Mouse (Mus musculus): ENCODE measurements at regions not wholly inside any gene's neighbourhood (a gene's known extent, or its start where the extent isn't known, plus 50 kb on each side); places are given as distances from the start of the nearest gene placed in this dataset.
A peak's percentile ranks its signal among the peaks of the same experiment; 100 is the strongest.

GRCm38 (mm10) chr6:116980349-116980995 is 187.9 kb upstream of the Cxcl12 start:
- DNase-seq (ENCODE audit: low spot score) (peak; percentile 27), ATAC-seq (ENCODE audit: low FRiP score) (no peak)
- no peak overlapping the region; the same call in 1 of the 2 replicates for H3K4me2 ChIP-seq (replicated peaks; ENCODE audit: low read depth, low read length)
- H3K27me3 ChIP-seq (ENCODE audit: control insufficient read depth, insufficient read depth, low read length): no peaks in the 10 kb centered on the region
- no peak overlapping the region for H3K9ac ChIP-seq (ENCODE audit: low read depth, low read length)
- H3K9me3 ChIP-seq (ENCODE audit: control insufficient read depth, low read length): no peaks in the 10 kb centered on the region
- no peak overlapping the region for H3K4me3 ChIP-seq (ENCODE audit: low read depth, low read length)
- H3K36me3 ChIP-seq (ENCODE audit: control insufficient read depth, insufficient read depth, low read length): no peaks in the 10 kb centered on the region
- peak overlapping the region; percentile 10; the same call in 1 of the 2 replicates for H3K27ac ChIP-seq (ENCODE audit: low read depth, low read length)
- no peaks in the 10 kb centered on the region for H3K4me1 ChIP-seq (replicated peaks; ENCODE audit: control insufficient read depth, insufficient read depth, low read length)
- 12% methylated on average over 10 of the region's 10 CpGs for WGBS

DNA sequence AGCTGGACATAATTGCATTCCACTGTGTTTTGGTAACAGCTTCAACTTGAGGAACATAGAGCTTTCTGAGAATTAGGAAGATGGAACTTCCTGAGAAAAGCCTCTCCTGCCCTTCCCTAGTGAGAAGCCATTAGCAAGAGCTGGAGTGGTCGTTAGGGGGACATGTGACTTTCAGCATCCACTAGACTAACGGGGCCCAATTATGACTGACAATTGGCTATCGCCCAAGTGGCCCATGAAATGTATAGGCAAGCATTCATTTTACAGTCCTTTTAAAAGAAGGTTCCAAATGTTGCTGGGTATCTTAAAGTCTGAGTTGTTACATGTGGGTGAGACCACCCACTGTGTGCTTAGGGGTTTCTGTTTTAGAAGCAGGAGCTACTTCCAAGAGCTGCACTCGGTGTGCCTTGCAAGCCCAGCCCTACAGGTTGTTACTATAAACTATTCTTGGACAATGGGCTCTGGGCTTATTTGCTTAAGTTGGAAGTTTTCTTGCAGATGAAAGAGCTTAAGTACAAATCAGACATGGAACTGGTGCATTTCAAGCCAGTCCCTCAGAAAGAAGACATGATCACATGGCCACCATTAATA is 183.1 kb upstream of the Cxcl12 start:
- whole genome bisulfite sequencing: 86% methylated on average over 4 of the region's 4 CpGs
- DNase-seq (ENCODE audit: low spot score): no peak
- no peaks in the 10 kb centered on the region for H3K36me3 ChIP-seq (ENCODE audit: control insufficient read depth, insufficient read depth, low read length)
- H3K27me3 ChIP-seq (ENCODE audit: control insufficient read depth, insufficient read depth, low read length): no peaks in the 10 kb centered on the region
- H3K4me3 ChIP-seq (ENCODE audit: low read depth, low read length): no peak overlapping the region
- H3K9me3 ChIP-seq (ENCODE audit: control insufficient read depth, low read length): no peaks in the 10 kb centered on the region
- H3K4me1 ChIP-seq (replicated peaks; ENCODE audit: control insufficient read depth, insufficient read depth, low read length): no peaks in the 10 kb centered on the region
- H3K4me2 ChIP-seq (replicated peaks; ENCODE audit: low read depth, low read length): no peak overlapping the region
- ATAC-seq (ENCODE audit: low FRiP score): no peak
- no peak overlapping the region for H3K27ac ChIP-seq (ENCODE audit: low read depth, low read length)
- H3K9ac ChIP-seq (ENCODE audit: low read depth, low read length): no peak overlapping the region

DNA sequence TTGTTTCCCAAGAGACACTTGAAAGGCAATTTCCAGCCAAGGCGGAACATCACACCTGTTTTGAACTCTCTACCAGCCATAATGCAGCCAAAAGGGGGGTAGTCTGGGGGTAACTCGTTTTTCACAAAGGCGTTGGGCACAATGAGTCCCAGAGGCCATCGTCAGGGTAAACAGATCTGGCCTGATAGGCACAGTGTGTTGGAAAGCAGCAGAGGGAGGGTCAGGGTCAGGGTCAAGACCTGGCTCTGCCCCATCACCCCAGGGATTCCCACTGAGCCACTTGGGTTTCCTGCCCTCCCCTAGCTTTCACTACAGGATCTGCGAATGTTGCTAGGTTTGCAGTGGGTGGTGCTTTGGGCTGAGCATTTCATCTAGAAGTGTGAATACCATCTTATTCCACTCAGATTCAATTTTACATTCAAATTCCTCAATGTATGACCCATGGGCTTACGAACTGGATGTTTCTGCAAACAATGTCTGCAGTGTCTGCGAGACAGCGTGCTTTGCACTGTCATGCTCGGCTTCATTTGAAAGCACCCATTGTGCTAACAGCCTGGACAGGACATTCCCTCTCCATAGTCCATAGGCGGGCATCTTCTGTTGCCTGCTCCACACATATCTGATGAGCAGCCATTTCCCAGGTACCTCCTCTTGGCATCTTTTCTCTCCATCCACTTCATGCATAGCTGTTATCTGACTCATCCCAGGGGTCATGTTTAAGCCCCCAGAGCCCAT is 181.9 kb upstream of the Cxcl12 start:
- Histone ChIP-seq H3K4me1 (replicated peaks; ENCODE audit: control insufficient read depth, insufficient read depth, low read length) (no peaks in the 10 kb centered on the region), H3K27ac (ENCODE audit: low read depth, low read length) (no peak overlapping the region), H3K4me3 (ENCODE audit: low read depth, low read length) (no peak overlapping the region), H3K4me2 (replicated peaks; ENCODE audit: low read depth, low read length) (no peak overlapping the region), H3K9me3 (ENCODE audit: control insufficient read depth, low read length) (no peaks in the 10 kb centered on the region), H3K9ac (ENCODE audit: low read depth, low read length) (no peak overlapping the region), H3K36me3 (ENCODE audit: control insufficient read depth, insufficient read depth, low read length) (no peaks in the 10 kb centered on the region), H3K27me3 (ENCODE audit: control insufficient read depth, insufficient read depth, low read length) (no peaks in the 10 kb centered on the region)
- ATAC-seq (ENCODE audit: low FRiP score) (no peak), DNase-seq (ENCODE audit: low spot score) (no peak)
- 14% methylated on average over 10 of the region's 10 CpGs for WGBS

DNA sequence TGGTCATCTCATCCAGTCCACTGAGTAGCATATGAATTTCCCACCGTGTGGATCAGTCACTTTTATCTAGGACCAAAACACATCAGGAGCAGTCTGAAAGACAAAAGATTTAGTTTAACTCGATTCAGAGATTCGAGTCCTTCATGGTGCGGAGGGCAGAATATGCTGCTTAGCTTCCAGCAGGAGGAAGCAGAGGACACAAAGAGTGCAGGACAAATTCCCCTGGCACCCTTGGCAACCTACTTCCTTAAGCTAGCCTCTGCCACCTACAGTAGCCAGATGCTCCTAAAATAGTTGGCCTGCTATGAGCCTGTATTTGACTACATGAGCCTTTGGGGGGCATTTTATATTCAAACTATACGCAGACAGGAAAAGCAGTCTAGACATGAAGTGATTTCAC is 181.1 kb upstream of the Cxcl12 start:
- Histone ChIP-seq H3K27me3 (ENCODE audit: control insufficient read depth, insufficient read depth, low read length) (no peaks in the 10 kb centered on the region), H3K4me1 (replicated peaks; ENCODE audit: control insufficient read depth, insufficient read depth, low read length) (no peaks in the 10 kb centered on the region), H3K9me3 (ENCODE audit: control insufficient read depth, low read length) (no peaks in the 10 kb centered on the region), H3K4me2 (replicated peaks; ENCODE audit: low read depth, low read length) (no peak overlapping the region), H3K27ac (ENCODE audit: low read depth, low read length) (no peak overlapping the region), H3K9ac (ENCODE audit: low read depth, low read length) (no peak overlapping the region), H3K4me3 (ENCODE audit: low read depth, low read length) (no peak overlapping the region), H3K36me3 (ENCODE audit: control insufficient read depth, insufficient read depth, low read length) (no peaks in the 10 kb centered on the region)
- ATAC-seq (ENCODE audit: low FRiP score) (no peak), DNase-seq (ENCODE audit: low spot score) (no peak)
- 74% methylated on average over 5 of the region's 5 CpGs for WGBS

DNA sequence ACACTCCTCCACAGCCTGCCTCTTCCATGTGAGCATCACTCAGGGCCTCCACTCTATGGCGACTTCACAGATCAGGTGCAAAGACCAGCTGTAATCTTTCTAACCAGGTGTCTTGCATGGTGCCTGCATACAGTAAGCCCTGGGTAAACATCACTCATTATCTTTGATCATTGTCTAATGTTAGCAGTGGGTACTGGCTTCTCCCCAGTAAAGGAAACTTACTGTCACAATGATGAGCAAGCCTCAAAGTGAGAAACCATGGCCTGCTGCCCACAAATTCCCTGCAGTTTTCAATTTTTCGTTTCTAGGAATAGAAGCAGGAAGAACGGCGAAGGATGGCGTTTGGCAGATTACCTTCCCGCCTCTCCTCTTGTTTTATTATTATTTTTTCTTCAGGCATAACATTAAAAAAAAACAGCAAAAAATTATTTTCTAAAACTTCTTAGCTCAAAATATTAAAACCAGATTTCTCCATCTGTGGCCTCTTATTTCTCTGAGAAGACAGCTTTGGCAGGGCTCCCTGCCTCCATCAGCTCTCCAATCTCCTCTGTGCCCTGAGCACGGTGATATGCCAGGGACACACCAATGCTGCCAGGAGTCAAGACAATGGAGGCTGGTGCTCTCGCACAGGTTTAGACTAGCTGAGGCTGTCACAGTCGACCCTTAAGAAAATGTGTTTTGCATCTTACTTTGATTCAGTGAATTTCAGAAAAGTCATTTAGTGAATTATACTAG is 169.2 kb upstream of the Cxcl12 start:
- WGBS: 89% methylated on average over 9 of the region's 9 CpGs
- DNase-seq (ENCODE audit: low spot score) (no peak), ATAC-seq (ENCODE audit: low FRiP score) (no peak)

DNA sequence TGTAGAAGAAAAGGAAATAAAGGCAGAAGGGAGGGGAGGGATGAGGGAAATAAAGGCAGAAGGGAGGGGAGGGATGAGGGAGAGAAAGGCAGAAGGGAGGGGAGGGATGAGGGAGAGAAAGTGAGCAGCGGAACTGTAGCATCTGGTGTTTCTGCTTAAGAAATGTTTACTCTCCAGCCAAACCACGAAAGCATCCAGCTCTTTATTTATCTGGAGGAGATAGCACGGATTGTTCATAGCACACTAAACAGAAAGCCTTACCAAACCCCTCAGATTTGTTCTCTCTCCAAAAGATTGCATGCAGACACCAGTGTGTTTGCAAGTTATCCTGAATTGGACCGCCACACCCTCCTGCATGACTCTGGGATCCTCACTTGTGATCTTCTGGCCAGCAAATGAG is 168.4 kb upstream of the Cxcl12 start:
- Histone ChIP-seq H3K4me1 (replicated peaks; ENCODE audit: control insufficient read depth, insufficient read depth, low read length) (no peaks in the 10 kb centered on the region), H3K27me3 (ENCODE audit: control insufficient read depth, insufficient read depth, low read length) (no peaks in the 10 kb centered on the region), H3K4me3 (ENCODE audit: low read depth, low read length) (no peak overlapping the region), H3K9me3 (ENCODE audit: control insufficient read depth, low read length) (no peaks in the 10 kb centered on the region), H3K36me3 (ENCODE audit: control insufficient read depth, insufficient read depth, low read length) (no peaks in the 10 kb centered on the region), H3K9ac (ENCODE audit: low read depth, low read length) (no peak overlapping the region), H3K4me2 (replicated peaks; ENCODE audit: low read depth, low read length) (no peak overlapping the region), H3K27ac (ENCODE audit: low read depth, low read length) (no peak overlapping the region)
- no peak for DNase-seq (ENCODE audit: low spot score)
- 72% methylated on average over 4 of the region's 4 CpGs for WGBS
- ATAC-seq (ENCODE audit: low FRiP score): no peak

More for the DNA sequence above, 169.2 kb upstream of the Cxcl12 start:
- Histone ChIP-seq H3K27ac (ENCODE audit: low read depth, low read length) (no peak overlapping the region), H3K9ac (ENCODE audit: low read depth, low read length) (no peak overlapping the region), H3K4me1 (replicated peaks; ENCODE audit: control insufficient read depth, insufficient read depth, low read length) (no peaks in the 10 kb centered on the region), H3K9me3 (ENCODE audit: control insufficient read depth, low read length) (no peaks in the 10 kb centered on the region), H3K4me3 (ENCODE audit: low read depth, low read length) (no peak overlapping the region), H3K4me2 (replicated peaks; ENCODE audit: low read depth, low read length) (no peak overlapping the region), H3K27me3 (ENCODE audit: control insufficient read depth, insufficient read depth, low read length) (no peaks in the 10 kb centered on the region), H3K36me3 (ENCODE audit: control insufficient read depth, insufficient read depth, low read length) (no peaks in the 10 kb centered on the region)

DNA sequence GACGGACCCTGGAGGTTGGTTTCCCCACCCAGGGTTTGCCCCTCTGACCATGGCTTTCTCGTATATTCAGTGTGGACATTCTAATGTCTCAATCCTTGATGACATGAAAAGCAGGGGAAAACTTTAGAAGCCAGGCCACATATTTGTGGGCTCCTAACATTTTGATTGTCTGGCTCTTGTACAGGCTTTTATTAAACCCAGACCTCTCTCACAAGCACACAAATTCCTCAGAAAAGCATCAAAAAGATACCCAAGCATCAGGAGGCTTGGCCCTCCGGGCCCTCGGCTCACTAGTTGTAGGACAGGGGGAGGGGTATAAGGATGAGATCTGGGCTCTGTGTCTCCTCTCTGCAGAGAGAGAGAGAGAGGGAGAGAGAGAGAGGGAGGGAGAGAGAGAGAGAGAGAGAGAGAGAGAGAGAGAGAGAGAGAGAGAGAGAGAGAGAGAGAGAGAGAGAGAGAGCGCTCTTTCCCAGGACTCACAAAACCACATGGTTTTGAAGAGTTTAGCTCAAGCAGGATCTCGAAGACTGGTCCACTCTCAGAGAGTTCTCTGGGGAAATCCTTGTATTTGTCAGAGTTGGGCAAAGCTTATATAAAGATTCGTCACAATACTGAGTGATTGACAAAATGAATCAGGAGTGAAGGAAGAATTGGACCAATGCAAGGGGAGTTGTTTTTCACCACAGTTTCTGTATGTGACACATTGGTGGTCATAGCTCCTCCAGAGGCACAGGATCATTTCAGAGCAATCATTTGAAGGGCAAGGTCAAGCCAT is 167.2 kb upstream of the Cxcl12 start:
- Histone ChIP-seq H3K4me1 (replicated peaks; ENCODE audit: control insufficient read depth, insufficient read depth, low read length) (no peaks in the 10 kb centered on the region), H3K9me3 (ENCODE audit: control insufficient read depth, low read length) (no peaks in the 10 kb centered on the region), H3K9ac (ENCODE audit: low read depth, low read length) (no peak overlapping the region), H3K36me3 (ENCODE audit: control insufficient read depth, insufficient read depth, low read length) (no peaks in the 10 kb centered on the region), H3K27ac (ENCODE audit: low read depth, low read length) (no peak overlapping the region), H3K4me3 (ENCODE audit: low read depth, low read length) (no peak overlapping the region), H3K27me3 (ENCODE audit: control insufficient read depth, insufficient read depth, low read length) (no peaks in the 10 kb centered on the region), H3K4me2 (replicated peaks; ENCODE audit: low read depth, low read length) (no peak overlapping the region)
- 62% methylated on average over 7 of the region's 7 CpGs for WGBS
- ATAC-seq (ENCODE audit: low FRiP score): no peak
- no peak for DNase-seq (ENCODE audit: low spot score)

DNA sequence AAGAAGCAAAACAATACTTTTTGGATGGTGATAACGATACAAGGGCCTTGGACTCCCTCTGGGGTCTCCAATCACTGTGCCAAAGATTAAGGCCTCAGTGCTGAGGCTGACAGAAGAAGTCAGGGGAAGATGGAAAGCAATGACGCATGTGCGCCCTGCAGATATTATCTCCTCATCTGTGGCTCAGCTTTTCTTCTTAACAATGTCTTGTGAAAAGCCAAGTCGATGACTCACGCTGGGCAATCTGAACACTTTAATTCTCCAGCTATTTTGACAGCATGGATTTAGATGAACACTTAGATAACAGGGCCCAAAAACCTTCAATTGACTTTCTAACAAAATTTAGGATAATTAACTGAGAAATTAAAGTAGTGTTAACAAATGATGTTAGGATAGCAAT is 155.7 kb upstream of the Cxcl12 start:
- Histone ChIP-seq H3K9ac (ENCODE audit: low read depth, low read length) (no peak overlapping the region), H3K4me1 (replicated peaks; ENCODE audit: control insufficient read depth, insufficient read depth, low read length) (no peaks in the 10 kb centered on the region), H3K27ac (ENCODE audit: low read depth, low read length) (no peak overlapping the region), H3K4me2 (replicated peaks; ENCODE audit: low read depth, low read length) (no peak overlapping the region), H3K36me3 (ENCODE audit: control insufficient read depth, insufficient read depth, low read length) (no peaks in the 10 kb centered on the region), H3K4me3 (ENCODE audit: low read depth, low read length) (no peak overlapping the region), H3K9me3 (ENCODE audit: control insufficient read depth, low read length) (no peaks in the 10 kb centered on the region), H3K27me3 (ENCODE audit: control insufficient read depth, insufficient read depth, low read length) (no peaks in the 10 kb centered on the region)
- DNase-seq (ENCODE audit: low spot score) (no peak), ATAC-seq (ENCODE audit: low FRiP score) (no peak)
- WGBS: 83% methylated on average over 5 of the region's 5 CpGs

Data from hindbrain, embryonic 11.5 days (tissue).